Mouse (Mus musculus) hindbrain, embryonic 12.5 days (tissue): Measurements from ENCODE around the gene Cep152. TPM values are rescaled to one million over a fixed set of nuclear protein-coding genes. Genes with fewer than 3 reads are reported as not detected.

Experiments used
- ATAC-seq: fragments of 200-750 bp; cut with Nextera tagmentation; 2 replicates; pipeline ENCODE4 v1.8.0; 2017; ENCODE audit warnings: moderate TSS enrichment; ENCODE audit not compliant: low FRiP score
- H3K27ac ChIP-seq: fragments of 300-500 bp; sonication (generic); 2 replicates; pipeline ENCODE4 v1.5.1; 2016; ENCODE audit warnings: mild to moderate bottlenecking
- H3K27me3 ChIP-seq: fragments of 300-500 bp; sonication (generic); 2 replicates; pipeline ENCODE4 v1.6.1; 2016; ENCODE audit warnings: mild to moderate bottlenecking
- H3K36me3 ChIP-seq: fragments of 300-500 bp; sonication (generic); 2 replicates; pipeline ENCODE4 v1.6.1; 2016; ENCODE audit warnings: mild to moderate bottlenecking
- H3K4me1 ChIP-seq: fragments of 300-500 bp; sonication (generic); 2 replicates; pipeline ENCODE4 v1.6.1; 2016
- H3K4me2 ChIP-seq: fragments of 300-500 bp; sonication (generic); replicated peaks from 2 replicates; pipeline ENCODE4 v1.6.1; 2016; ENCODE audit warnings: mild to moderate bottlenecking
- H3K4me3 ChIP-seq: fragments of 300-500 bp; sonication (generic); 2 replicates; pipeline ENCODE4 v1.5.1; 2016; ENCODE audit warnings: mild to moderate bottlenecking
- H3K9ac ChIP-seq: fragments of 300-500 bp; sonication (generic); 2 replicates; pipeline ENCODE4 v1.6.1; 2016; ENCODE audit warnings: mild to moderate bottlenecking, moderate library complexity
- H3K9me3 ChIP-seq: fragments of 300-500 bp; sonication (generic); replicated peaks from 2 replicates; pipeline ENCODE4 v1.6.1; 2016; ENCODE audit warnings: mild to moderate bottlenecking
- WGBS: fragments of 180-500 bp; shearing (Covaris S2); methylation state at CpG from one replicate; pipeline ENCODE4 v1.1.7; 2016; 5-methylcytosine and 5-hydroxymethylcytosine counted together
- polyA plus RNA-seq: library from polyadenylated mRNA; unstranded; fragments of >200 nt; fragmentation: Nextera tagmentation; extraction: Ambion mirVana; gene quantifications from 2 replicates; pipeline ENCODE4 v1.2.1, GENCODE M21; 2016

The Cep152 gene
- polyA plus RNA-seq, 1 experiment from 2014 or later: 7.5 TPM

GRCm38 (mm10) chr2:125543646-125544045 is 81.3 kb downstream of the Cep152 start:
- Histone ChIP-seq H3K9ac (no peak overlapping the region), H3K36me3 (no peaks in the 10 kb centered on the region), H3K4me2 (no peak overlapping the region), H3K27ac (no peak overlapping the region), H3K9me3 (no peaks in the 10 kb centered on the region), H3K4me3 (no peak overlapping the region), H3K27me3 (no peaks in the 10 kb centered on the region), H3K4me1 (no peaks in the 10 kb centered on the region)
- WGBS: 85% methylated on average over 1 of the region's 1 CpGs
- no peak for ATAC-seq

- Histone ChIP-seq H3K27ac (no peak overlapping the region), H3K9me3 (no peaks in the 10 kb centered on the region), H3K4me2 (no peak overlapping the region), H3K4me3 (no peak overlapping the region), H3K4me1 (no peaks in the 10 kb centered on the region), H3K36me3 (no peaks in the 10 kb centered on the region), H3K9ac (no peak overlapping the region), H3K27me3 (no peaks in the 10 kb centered on the region)
- 76% methylated on average over 7 of the region's 7 CpGs for WGBS
- ATAC-seq: no peak
Observed at GRCm38 (mm10) chr2:125541451-125541850, 83.5 kb downstream of the Cep152 start.

GRCm38 (mm10) chr2:125540579-125540978 is 84.3 kb downstream of the Cep152 start:
- 85% methylated on average over 7 of the region's 7 CpGs for WGBS
- Histone ChIP-seq H3K4me2 (no peak overlapping the region), H3K27me3 (no peaks in the 10 kb centered on the region), H3K4me3 (no peak overlapping the region), H3K4me1 (no peaks in the 10 kb centered on the region), H3K9me3 (no peaks in the 10 kb centered on the region), H3K9ac (no peak overlapping the region), H3K27ac (no peak overlapping the region), H3K36me3 (no peaks in the 10 kb centered on the region)
- no peak for ATAC-seq

- H3K4me1 ChIP-seq: no peaks in the 10 kb centered on the region
- WGBS: 87% methylated on average over 3 of the region's 3 CpGs
- no peaks in the 10 kb centered on the region for H3K36me3 ChIP-seq
- H3K4me3 ChIP-seq: no peak overlapping the region
- H3K9me3 ChIP-seq: no peaks in the 10 kb centered on the region
- no peak for ATAC-seq
- no peak overlapping the region for H3K4me2 ChIP-seq
- H3K27me3 ChIP-seq: no peaks in the 10 kb centered on the region
- H3K27ac ChIP-seq: no peak overlapping the region
- H3K9ac ChIP-seq: no peak overlapping the region
Observed at GRCm38 (mm10) chr2:125539640-125540039, 85.3 kb downstream of the Cep152 start.

- no peak overlapping the region for H3K4me3 ChIP-seq
- no peak overlapping the region for H3K9ac ChIP-seq
- H3K4me1 ChIP-seq: no peaks in the 10 kb centered on the region
- H3K4me2 ChIP-seq: no peak overlapping the region
- H3K27me3 ChIP-seq: no peaks in the 10 kb centered on the region
- WGBS: 75% methylated on average over 6 of the region's 6 CpGs
- no peak overlapping the region for H3K27ac ChIP-seq
- ATAC-seq: no peak
- H3K36me3 ChIP-seq: no peaks in the 10 kb centered on the region
- no peaks in the 10 kb centered on the region for H3K9me3 ChIP-seq
Observed at GRCm38 (mm10) chr2:125530665-125531064, 94.2 kb downstream of the Cep152 start.

- no peaks in the 10 kb centered on the region for H3K9me3 ChIP-seq
- no peak overlapping the region for H3K4me2 ChIP-seq
- H3K4me3 ChIP-seq: no peak overlapping the region
- H3K36me3 ChIP-seq: no peaks in the 10 kb centered on the region
- WGBS: 87% methylated on average over 5 of the region's 5 CpGs
- H3K27ac ChIP-seq: no peak overlapping the region
- H3K27me3 ChIP-seq: no peaks in the 10 kb centered on the region
- H3K9ac ChIP-seq: no peak overlapping the region
- no peak for ATAC-seq
- no peaks in the 10 kb centered on the region for H3K4me1 ChIP-seq
Observed at GRCm38 (mm10) chr2:125526566-125526965, 98.3 kb downstream of the Cep152 start.

- ATAC-seq: no peak
- WGBS: 87% methylated on average over 2 of the region's 2 CpGs
- no peaks in the 10 kb centered on the region for H3K4me1 ChIP-seq
- no peak overlapping the region for H3K4me3 ChIP-seq
- H3K9ac ChIP-seq: no peak overlapping the region
- H3K4me2 ChIP-seq: no peak overlapping the region
- H3K27ac ChIP-seq: no peak overlapping the region
- H3K27me3 ChIP-seq: no peaks in the 10 kb centered on the region
- H3K9me3 ChIP-seq: no peaks in the 10 kb centered on the region
- H3K36me3 ChIP-seq: no peaks in the 10 kb centered on the region
Observed at GRCm38 (mm10) chr2:125525484-125525883, 99.4 kb downstream of the Cep152 start.

GRCm38 (mm10) chr2:125516594-125516993 is 108.3 kb downstream of the Cep152 start:
- Histone ChIP-seq H3K4me1 (0 out of 2 replicates have a peak, but pooled peaks cover 4% of the 10 kb centered on the region), H3K27me3 (no peaks in the 10 kb centered on the region), H3K4me2 (no peak overlapping the region), H3K9me3 (no peaks in the 10 kb centered on the region), H3K9ac (no peak overlapping the region), H3K4me3 (no peak overlapping the region), H3K36me3 (no peaks in the 10 kb centered on the region), H3K27ac (peak overlapping the region; percentile 35; the same call in 1 of the 2 replicates)
- peak; percentile 80 for ATAC-seq
- 29% methylated on average over 4 of the region's 4 CpGs for WGBS

- Histone ChIP-seq H3K9me3 (no peaks in the 10 kb centered on the region), H3K4me3 (no peak overlapping the region), H3K27me3 (no peaks in the 10 kb centered on the region), H3K27ac (no peak overlapping the region), H3K4me1 (0 out of 2 replicates have a peak, but pooled peaks cover 4% of the 10 kb centered on the region), H3K4me2 (no peak overlapping the region), H3K36me3 (no peaks in the 10 kb centered on the region), H3K9ac (no peak overlapping the region)
- no peak for ATAC-seq
- WGBS: 76% methylated on average over 12 of the region's 12 CpGs
Observed at GRCm38 (mm10) chr2:125515291-125516057, 109.4 kb downstream of the Cep152 start.

- WGBS: 80% methylated on average over 3 of the region's 3 CpGs
- H3K4me3 ChIP-seq: no peak overlapping the region
- no peak overlapping the region for H3K27ac ChIP-seq
- no peaks in the 10 kb centered on the region for H3K36me3 ChIP-seq
- ATAC-seq: no peak
- H3K27me3 ChIP-seq: no peaks in the 10 kb centered on the region
- 0 out of 2 replicates have a peak, but pooled peaks cover 4% of the 10 kb centered on the region for H3K4me1 ChIP-seq
- no peak overlapping the region for H3K4me2 ChIP-seq
- no peaks in the 10 kb centered on the region for H3K9me3 ChIP-seq
- no peak overlapping the region for H3K9ac ChIP-seq
Observed at GRCm38 (mm10) chr2:125514391-125514790, 110.5 kb downstream of the Cep152 start.

Other genes starting within 250 kb of the Cep152 start
- 0.34 and 0.36 TPM in 2 replicates for gene Gm9913, start 120.0 kb downstream of the Cep152 start, polyA plus RNA-seq
- 14.8 and 18.7 TPM in 2 replicates for gene Fbn1, start 117.1 kb downstream of the Cep152 start, polyA plus RNA-seq
- gene Eid1, start 48.0 kb upstream of the Cep152 start, polyA plus RNA-seq: 392 and 403 TPM in 2 replicates
- 3.2 and 3.3 TPM in 2 replicates for gene Shc4, start 99.0 kb upstream of the Cep152 start, polyA plus RNA-seq
- 32.3 and 33.5 TPM in 2 replicates for gene Secisbp2l, start 157.8 kb upstream of the Cep152 start, polyA plus RNA-seq
- gene Galk2, start 234.0 kb upstream of the Cep152 start, polyA plus RNA-seq: 35.2 and 35.3 TPM in 2 replicates
- gene Cops2, start 234.0 kb upstream of the Cep152 start, polyA plus RNA-seq: 76.4 and 82.0 TPM in 2 replicates